Mouse (Mus musculus) midbrain, postnatal 0 days (tissue): Measurements from ENCODE around the gene Fabp2. TPM values are rescaled to one million over a fixed set of nuclear protein-coding genes. Genes with fewer than 3 reads are reported as not detected.

Source experiments
- ATAC-seq: fragments of 200-750 bp; cut with Nextera tagmentation; 2 replicates; pipeline ENCODE4 v1.8.0; 2017; ENCODE audit warnings: moderate number of reproducible peaks, mild to moderate bottlenecking, moderate TSS enrichment, moderate library complexity; ENCODE audit not compliant: low FRiP score
- DNase-seq: peaks from one replicate; pipeline ENCODE4 v3.0.0-alpha.2; 2015; ENCODE audit warnings: low spot score
- H3K27ac ChIP-seq: fragments of 300-500 bp; sonication (generic); 2 replicates; pipeline ENCODE4 v1.5.1; 2014; ENCODE audit warnings: low read depth, mild to moderate bottlenecking, low read length, mixed read lengths
- H3K27me3 ChIP-seq: fragments of 300-500 bp; sonication (generic); 2 replicates; pipeline ENCODE4 v1.6.1; 2014; ENCODE audit warnings: low read length, control low read depth, mixed read lengths; ENCODE audit not compliant: insufficient read depth
- H3K36me3 ChIP-seq: fragments of 300-500 bp; sonication (generic); 2 replicates; pipeline ENCODE4 v1.6.1; 2014; ENCODE audit warnings: low read length, control low read depth, mixed read lengths; ENCODE audit not compliant: insufficient read depth
- H3K4me1 ChIP-seq: fragments of 300-500 bp; sonication (generic); 2 replicates; pipeline ENCODE4 v1.6.1; 2014; ENCODE audit warnings: mild to moderate bottlenecking, control low read depth, antibody characterized with exemption, low read length, mixed read lengths; ENCODE audit not compliant: insufficient read depth
- H3K4me2 ChIP-seq: fragments of 300-500 bp; sonication (generic); 2 replicates; pipeline ENCODE4 v1.6.1; 2014; ENCODE audit warnings: low read depth, mild to moderate bottlenecking, low read length, mixed read lengths; ENCODE audit not compliant: poor library complexity, severe bottlenecking
- H3K4me3 ChIP-seq: fragments of 300-500 bp; sonication (generic); 2 replicates; pipeline ENCODE4 v1.5.1; 2014; ENCODE audit warnings: low read depth, mild to moderate bottlenecking, low read length, moderate library complexity
- H3K9ac ChIP-seq: fragments of 300-500 bp; sonication (generic); replicated peaks from 2 replicates; pipeline ENCODE4 v1.6.1; 2014; ENCODE audit warnings: mild to moderate bottlenecking, low read length, moderate library complexity, mixed read lengths; ENCODE audit not compliant: poor library complexity, severe bottlenecking
- H3K9me3 ChIP-seq: fragments of 300-500 bp; sonication (generic); 2 replicates; pipeline ENCODE4 v1.6.1; 2016; ENCODE audit warnings: low read length, control low read depth
- CTCF ChIP-seq: IDR thresholded peaks from 2 replicates; pipeline ENCODE4 v1.5.1; 2016; ENCODE audit warnings: antibody characterized with exemption, mild to moderate bottlenecking
- WGBS: fragments of 180-500 bp; shearing (Covaris S2); extraction: QIAGEN DNeasy Blood & Tissue Kit; methylation state at CpG from one replicate; pipeline ENCODE4 v1.1.7; 2014; 5-methylcytosine and 5-hydroxymethylcytosine counted together
- polyA plus RNA-seq: library from polyadenylated mRNA; unstranded; fragments of >200 nt; fragmentation: Nextera tagmentation; extraction: Ambion mirVana; gene quantifications from 2 replicates; pipeline ENCODE4 v1.2.1, GENCODE M21; 2015
- total RNA-seq: library from RNA; depleted of rRNA; stranded (reverse); fragments of >200 nt; gene quantifications from 2 replicates; pipeline ENCODE4 v1.2.3, GENCODE M21; 2014; rRNA removed

Fabp2 gene
- total and polyA plus RNA-seq, 2 experiments from 2014 or later, result not detected

GRCm38 (mm10) chr3:122943387-122943890, 48.6 kb downstream of the Fabp2 start:
- WGBS, result 78% methylated on average over 6 of the region's 6 CpGs
- Histone ChIP-seq H3K27me3 (no peaks in the 10 kb centered on the region), H3K9me3 (no peaks in the 10 kb centered on the region), H3K4me3 (no peak overlapping the region), H3K9ac (no peak overlapping the region), H3K36me3 (peaks cover 5% of the 10 kb centered on the region), H3K4me2 (no peak overlapping the region), H3K27ac (no peak overlapping the region), H3K4me1 (no peaks in the 10 kb centered on the region)
- ATAC-seq, result no peak
- no peak for TF ChIP-seq CTCF
- no peak for DNase-seq

Other genes starting within 250 kb of the Fabp2 start
- gene Pde5a, start 166.1 kb upstream of the Fabp2 start, total RNA-seq, result 5.5 and 7.7 TPM in 2 replicates
- 1.0 TPM in 2 replicates for gene Pde5a, start 166.1 kb upstream of the Fabp2 start, polyA plus RNA-seq
- not detected in 2 replicates for gene Gm10959, start 24.3 kb downstream of the Fabp2 start, total RNA-seq
- not detected in 2 replicates for gene Gm10959, start 24.3 kb downstream of the Fabp2 start, polyA plus RNA-seq
- gene 1810037I17Rik, start 29.1 kb downstream of the Fabp2 start, total RNA-seq, result 21.9 and 32.3 TPM in 2 replicates
- gene 1810037I17Rik, start 29.1 kb downstream of the Fabp2 start, polyA plus RNA-seq, result 90.8 and 94.5 TPM in 2 replicates
- 14.1 and 16.1 TPM in 2 replicates for gene Usp53, start 89.4 kb downstream of the Fabp2 start, total RNA-seq
- 13.1 and 13.6 TPM in 2 replicates for gene Usp53, start 89.4 kb downstream of the Fabp2 start, polyA plus RNA-seq
- gene Myoz2, start 139.9 kb downstream of the Fabp2 start, total RNA-seq, result 0.27 TPM in 1 of 2 replicates, not detected in the other
- gene Myoz2, start 139.9 kb downstream of the Fabp2 start, polyA plus RNA-seq, result not detected in 2 replicates